11 mouse cellular contexts compared by ENCODE assay signal in genomic region chr13:102865494-102865893, GRCm38 (mm10).
DNase-seq lines count a peak whose midpoint lies in the region; ATAC-seq and TF ChIP-seq lines count a peak whose summit lies in the region.
"Had no signal": no experiment of that assay in that cellular context is flagged by ENCODE, and none has a peak within 500 bp of the region (broad histone marks: within the 10 kb centered on the region; RNA-seq: fewer than 3 reads in every experiment).

No protein-coding gene starts in this region.

- whole genome bisulfite sequencing in heart, embryonic 10.5 days, result 58% methylated on average over 3 of the region's 3 CpGs
- 41% methylated on average over 3 of the region's 3 CpGs for WGBS in kidney, postnatal 0 days

- H3K4me2 ChIP-seq in kidney, postnatal 0 days (ENCODE audit: low read length), result no peak overlapping the region

- H3K27me3 ChIP-seq in heart, embryonic 10.5 days (ENCODE audit: insufficient read depth, poor library complexity, severe bottlenecking), result no peaks in the 10 kb centered on the region
- no peaks in the 10 kb centered on the region for H3K27me3 ChIP-seq in kidney, postnatal 0 days (ENCODE audit: insufficient read depth, low read length)

- no peak for TF ChIP-seq CTCF in kidney, postnatal 0 days (IDR thresholded peaks at IDR 0.05; ENCODE audit: low read depth)

- H3K4me1 ChIP-seq in heart, embryonic 10.5 days, result peaks cover 34% of the 10 kb centered on the region
- H3K4me1 ChIP-seq in kidney, postnatal 0 days (replicated peaks; ENCODE audit: insufficient read depth, low read length), result peaks cover 13% of the 10 kb centered on the region

- no peak overlapping the region for H3K9ac ChIP-seq in kidney, postnatal 0 days (ENCODE audit: low read depth, low read length)

- no peak overlapping the region for H3K4me3 ChIP-seq in heart, embryonic 10.5 days
- no peak overlapping the region for H3K4me3 ChIP-seq in kidney, postnatal 0 days (replicated peaks; ENCODE audit: low read depth, low read length)

- H3K27ac ChIP-seq in heart, embryonic 10.5 days, result 0 out of 2 replicates have a peak overlapping the region, but pooled peaks have one; percentile 23
- peak overlapping the region; percentile 67; the same call in 1 of the 2 replicates for H3K27ac ChIP-seq in kidney, postnatal 0 days

- no peaks in the 10 kb centered on the region; the same call in 1 of the 2 replicates for H3K9me3 ChIP-seq in heart, embryonic 10.5 days
- H3K9me3 ChIP-seq in kidney, postnatal 0 days (replicated peaks; ENCODE audit: low read length), result no peaks in the 10 kb centered on the region

- no peak for ATAC-seq in kidney, postnatal 0 days (replicated peaks; ENCODE audit: low FRiP score, low read depth)
- ATAC-seq in granulocyte monocyte progenitor cell, adult 5-6 weeks (replicated peaks; ENCODE audit: poor library complexity, severe bottlenecking), result peak; percentile 19
- ATAC-seq: CD4-positive, CD25-positive, alpha-beta regulatory T cell, adult 4 months had no signal

- no peak for DNase-seq in heart, embryonic 10.5 days (ENCODE audit: low spot score)
- DNase-seq in heart, adult 8-10 months (ENCODE audit: low spot score), result no peak
- peak; percentile 76 for DNase-seq in kidney, postnatal 0 days (ENCODE audit: low spot score)
- DNase-seq in kidney, adult 11 months, result no peak
- peak; percentile 35 for DNase-seq in 416B (ENCODE audit: low read depth)
- DNase-seq in embryo, embryonic 10.5 days (ENCODE audit: low spot score), result no peak
- DNase-seq in embryo, embryonic 11 days, result no peak
- DNase-seq: cerebellum, adult 9-10 months; thymus, adult 18-20 months had no signal

- peaks cover 17% of the 10 kb centered on the region; the same call in 1 of the 2 replicates for H3K36me3 ChIP-seq in heart, embryonic 10.5 days
- no peaks in the 10 kb centered on the region for H3K36me3 ChIP-seq in kidney, postnatal 0 days (ENCODE audit: insufficient read depth, low read length)

Comparison
In these comparisons a context has a peak if more than half of its experiments do, and no peak if none do; other contexts are left out.
1. DNase-seq: peak in kidney, postnatal 0 days (single experiment) and 416B (single experiment); none in heart, embryonic 10.5 days (single experiment), heart, adult 8-10 months (single experiment), kidney, adult 11 months (single experiment), embryo, embryonic 10.5 days (single experiment) and embryo, embryonic 11 days (single experiment).